Mouse (Mus musculus) Patski (cell line): ENCODE results near the gene Hdgfl3. TPM values are rescaled to one million over a fixed set of nuclear protein-coding genes. Genes with fewer than 3 reads are reported as not detected.

Source experiments
- ATAC-seq: fragments of 100-300 bp; one replicate; pipeline ENCODE4 v1.8.0; 2021
- CTCF ChIA-PET: fragments of 350-600 bp; sonication (Branson Sonifier 250); formaldehyde crosslinking; loops from one replicate; lab custom pipeline; 2022; ENCODE audit warnings: inconsistent platforms; lab: Charles Lee
- POLR2A ChIA-PET: fragments of 350-600 bp; sonication (Branson Sonifier 250); formaldehyde crosslinking; loops from one replicate; lab custom pipeline; 2022; ENCODE audit warnings: antibody characterized with exemption, inconsistent platforms; lab: Charles Lee
- DNase-seq: peaks from one replicate; pipeline ENCODE4 v3.0.0-alpha.2; 2011; ENCODE audit warnings: low read depth, low spot score
- H3K27me3 ChIP-seq: fragments of 371-371 bp; one replicate; pipeline ENCODE4 v1.5.1; 2021
- CTCF ChIP-seq: fragments of 100-300 bp; IDR thresholded peaks from one replicate; pipeline ENCODE4 v1.5.1; 2021
- in situ Hi-C: fragments of 300-500 bp; cut with MboI; formaldehyde crosslinking; loops from 3 replicates; pipeline ENCODE4 v1.11.1; 2018; ENCODE audit warnings: low pct_unique_long_range_greater_than_20kb, mixed read lengths
- polyA plus RNA-seq: library from polyadenylated mRNA; unstranded; gene quantifications from one replicate; pipeline ENCODE4 v1.2.3, GENCODE M21; 2021

Gene Hdgfl3
- polyA plus RNA-seq, 1 experiment from 2014 or later = 19.5 TPM

- in situ Hi-C loops = loop anchor here (25.0 kb wide), 1 partner anchor 658 kb away; no protein-coding TSS in a partner anchor
- POLR2A ChIA-PET = interaction anchor here (1.1 kb wide), 1 partner anchor 19 kb away, joined by 3 read pairs; no protein-coding TSS in a partner anchor
- CTCF ChIA-PET = interaction anchor here (0.6 to 5.2 kb wide), 16 partner anchors 15 to 225 kb away, joined by 3 to 42 read pairs (median 4); no protein-coding TSS in a partner anchor
- ATAC-seq (no peak), DNase-seq (no peak)
- no peaks in the 10 kb centered on the region for H3K27me3 ChIP-seq
- peak; percentile 76 for TF ChIP-seq CTCF
These were observed 20.1 kb upstream of the Hdgfl3 start for GRCm38 (mm10) chr7:81954208-81954846.

- ChIA-PET CTCF (interaction anchor here (1.3 to 1.7 kb wide), 3 partner anchors 11 to 322 kb away, joined by 3 to 6 read pairs (median 4); no protein-coding TSS in a partner anchor), POLR2A (no interaction called here)
- DNase-seq = no peak
- no peak for ATAC-seq
- TF ChIP-seq CTCF = no peak
- no peaks in the 10 kb centered on the region for H3K27me3 ChIP-seq
- in situ Hi-C loops = loop anchor here (25.0 kb wide), 1 partner anchor 662 kb away; no protein-coding TSS in a partner anchor
These were observed 16.2 kb upstream of the Hdgfl3 start for GRCm38 (mm10) chr7:81950499-81950898.

- POLR2A ChIA-PET = no interaction called here
- ATAC-seq (no peak), DNase-seq (no peak)
- peak; percentile 40 for TF ChIP-seq CTCF
- CTCF ChIA-PET = interaction anchor here (0.9 kb wide), 1 partner anchor 173 kb away, joined by 3 read pairs; no protein-coding TSS in a partner anchor
- H3K27me3 ChIP-seq = no peaks in the 10 kb centered on the region
- in situ Hi-C loops = loop anchor here (25.0 kb wide), 1 partner anchor 158 kb away; the partner anchor contains the start of gene 3110040N11Rik
These were observed 11.1 kb upstream of the Hdgfl3 start for GRCm38 (mm10) chr7:81945398-81945797.

GRCm38 (mm10) chr7:81934806-81935205, 533 bp upstream of the Hdgfl3 start:
- in situ Hi-C loops = loop anchor here (5.0 to 25.0 kb wide), 2 partner anchors 63 to 148 kb away; partner anchors contain the start of gene 3110040N11Rik
- ATAC-seq = no peak
- CTCF ChIA-PET = interaction anchor here (1.3 kb wide), 1 partner anchor 9 kb away, joined by 5 read pairs; no protein-coding TSS in a partner anchor

GRCm38 (mm10) chr7:81933601-81934266, 539 bp downstream of the Hdgfl3 start:
- H3K27me3 ChIP-seq = no peaks in the 10 kb centered on the region
- ATAC-seq (peak; percentile 64), DNase-seq (no peak)
- in situ Hi-C loops = loop anchor here (5.0 to 25.0 kb wide), 2 partner anchors 61 to 146 kb away; partner anchors contain the start of gene 3110040N11Rik
- ChIA-PET POLR2A (no interaction called here), CTCF (interaction anchor here (1.1 to 1.4 kb wide), 4 partner anchors 10 to 69 kb away, joined by 3 to 5 read pairs (median 4); no protein-coding TSS in a partner anchor)
- TF ChIP-seq CTCF = no peak

More at GRCm38 (mm10) chr7:81934806-81935205, 533 bp upstream of the Hdgfl3 start:
- no peaks in the 10 kb centered on the region for H3K27me3 ChIP-seq
- no peak for TF ChIP-seq CTCF
- no peak for DNase-seq
- POLR2A ChIA-PET = interaction anchor here (0.9 to 1.3 kb wide), 2 partner anchors 9 to 19 kb away, joined by 3 to 4 read pairs; no protein-coding TSS in a partner anchor

- TF ChIP-seq CTCF = no peak
- POLR2A ChIA-PET = interaction anchor here (0.6 kb wide), 1 partner anchor 159 kb away, joined by 4 read pairs; no protein-coding TSS in a partner anchor
- CTCF ChIA-PET = interaction anchor here (1.1 to 1.4 kb wide), 3 partner anchors 22 to 68 kb away, joined by 3 to 5 read pairs (median 4); no protein-coding TSS in a partner anchor
- no peaks in the 10 kb centered on the region for H3K27me3 ChIP-seq
- ATAC-seq (no peak), DNase-seq (no peak)
- in situ Hi-C loops = loop anchor here (5.0 to 25.0 kb wide), 2 partner anchors 61 to 146 kb away; partner anchors contain the start of gene 3110040N11Rik
These were observed 1.1 kb downstream of the Hdgfl3 start for GRCm38 (mm10) chr7:81933061-81933600.

GRCm38 (mm10) chr7:81932521-81933045, 1.7 kb downstream of the Hdgfl3 start:
- no peak for ATAC-seq
- POLR2A ChIA-PET = interaction anchor here (0.6 kb wide), 1 partner anchor 159 kb away, joined by 4 read pairs; no protein-coding TSS in a partner anchor
- TF ChIP-seq CTCF = no peak
- H3K27me3 ChIP-seq = no peaks in the 10 kb centered on the region
- DNase-seq = no peak
- CTCF ChIA-PET = interaction anchor here (1.1 to 1.4 kb wide), 3 partner anchors 23 to 67 kb away, joined by 3 to 5 read pairs (median 4); no protein-coding TSS in a partner anchor
- in situ Hi-C loops = loop anchor here (5.0 to 25.0 kb wide), 2 partner anchors 60 to 145 kb away; partner anchors contain the start of gene 3110040N11Rik

- no peaks in the 10 kb centered on the region for H3K27me3 ChIP-seq
- in situ Hi-C loops = loop anchor here (25.0 kb wide), 1 partner anchor 142 kb away; the partner anchor contains the start of gene 3110040N11Rik
- CTCF ChIA-PET = no interaction called here
- DNase-seq (no peak), ATAC-seq (no peak)
- no peak for TF ChIP-seq CTCF
- POLR2A ChIA-PET = no interaction called here
These were observed 5.3 kb downstream of the Hdgfl3 start for GRCm38 (mm10) chr7:81928998-81929397.

GRCm38 (mm10) chr7:81921379-81921952, 12.8 kb downstream of the Hdgfl3 start:
- POLR2A ChIA-PET = interaction anchor here (0.9 kb wide), 1 partner anchor 10 kb away, joined by 5 read pairs; no protein-coding TSS in a partner anchor
- no peak for DNase-seq
- CTCF ChIA-PET = no interaction called here
- no peak for ATAC-seq
- no peak for TF ChIP-seq CTCF
- in situ Hi-C loops = no loop called here
- H3K27me3 ChIP-seq = no peaks in the 10 kb centered on the region
